In genomic region chr3:36330656-36331055, GRCm38 (mm10) we compare ENCODE assay signal across 9 mouse cellular contexts.
DNase-seq lines count a peak whose midpoint lies in the region; ATAC-seq and TF ChIP-seq lines count a peak whose summit lies in the region.
"Had no signal": no experiment of that assay in that cellular context is flagged by ENCODE, and none has a peak within 500 bp of the region (broad histone marks: within the 10 kb centered on the region; RNA-seq: fewer than 3 reads in every experiment).

No protein-coding gene starts in this region.

- POLR2A ChIA-PET in Patski (lab: Charles Lee) = no interaction called here

- CTCF ChIA-PET in Patski (lab: Charles Lee) = interaction anchor here (0.6 to 1.9 kb wide), 6 partner anchors 11 to 165 kb away, joined by 3 to 6 read pairs (median 4); no protein-coding TSS in a partner anchor

- no peaks in the 10 kb centered on the region for H3K9me3 ChIP-seq in hindbrain, postnatal 0 days (ENCODE audit: low read length)
- no peaks in the 10 kb centered on the region for H3K9me3 ChIP-seq in hindbrain, embryonic 12.5 days (replicated peaks)
- H3K9me3 ChIP-seq in kidney, postnatal 0 days (replicated peaks; ENCODE audit: low read length) = no peaks in the 10 kb centered on the region
- H3K9me3 ChIP-seq in neural tube, embryonic 11.5 days (ENCODE audit: control insufficient read depth, low read length) = no peaks in the 10 kb centered on the region
- H3K9me3 ChIP-seq: midbrain, embryonic 12.5 days had no signal

- no peak overlapping the region for H3K9ac ChIP-seq in hindbrain, postnatal 0 days (replicated peaks; ENCODE audit: low read length)
- no peak overlapping the region for H3K9ac ChIP-seq in hindbrain, embryonic 12.5 days
- no peak overlapping the region for H3K9ac ChIP-seq in kidney, postnatal 0 days (ENCODE audit: low read depth, low read length)
- no peak overlapping the region for H3K9ac ChIP-seq in neural tube, embryonic 11.5 days (ENCODE audit: low read length)
- H3K9ac ChIP-seq: midbrain, embryonic 12.5 days had no signal

- H3K27me3 ChIP-seq in hindbrain, postnatal 0 days (ENCODE audit: insufficient read depth, low read length) = no peaks in the 10 kb centered on the region
- H3K27me3 ChIP-seq in hindbrain, embryonic 12.5 days = no peaks in the 10 kb centered on the region
- peaks cover 16% of the 10 kb centered on the region for H3K27me3 ChIP-seq in Patski
- no peaks in the 10 kb centered on the region for H3K27me3 ChIP-seq in kidney, postnatal 0 days (ENCODE audit: insufficient read depth, low read length)
- no peaks in the 10 kb centered on the region for H3K27me3 ChIP-seq in neural tube, embryonic 11.5 days (ENCODE audit: control insufficient read depth, insufficient read depth, low read length)
- H3K27me3 ChIP-seq: midbrain, embryonic 12.5 days had no signal

- in situ Hi-C loops in Patski (cut with MboI; ENCODE audit: low pct_unique_long_range_greater_than_20kb) = loop anchor here (10.0 kb wide), 1 partner anchor 164 kb away; no protein-coding TSS in a partner anchor

- 24% methylated on average over 9 of the region's 9 CpGs for WGBS in hindbrain, postnatal 0 days
- 24% methylated on average over 9 of the region's 9 CpGs for WGBS in hindbrain, embryonic 12.5 days
- WGBS in kidney, postnatal 0 days = 40% methylated on average over 9 of the region's 9 CpGs
- whole genome bisulfite sequencing in neural tube, embryonic 11.5 days = 28% methylated on average over 9 of the region's 9 CpGs

- no peak overlapping the region for H3K4me2 ChIP-seq in hindbrain, postnatal 0 days (ENCODE audit: low read depth, low read length)
- no peak overlapping the region for H3K4me2 ChIP-seq in hindbrain, embryonic 12.5 days (replicated peaks)
- H3K4me2 ChIP-seq in kidney, postnatal 0 days (ENCODE audit: low read length) = no peak overlapping the region
- no peak overlapping the region for H3K4me2 ChIP-seq in neural tube, embryonic 11.5 days (ENCODE audit: low read depth)
- H3K4me2 ChIP-seq: midbrain, embryonic 12.5 days had no signal

- 0 out of 2 replicates have a peak, but pooled peaks have one; percentile 21 for ATAC-seq in hindbrain, postnatal 0 days
- ATAC-seq in hindbrain, embryonic 12.5 days (ENCODE audit: low FRiP score) = no peak
- ATAC-seq in Patski = no peak
- ATAC-seq in common myeloid progenitor, adult 5-6 weeks (replicated peaks; ENCODE audit: low read depth, poor library complexity, severe bottlenecking) = peak; percentile 72
- no peak for ATAC-seq in kidney, postnatal 0 days (replicated peaks; ENCODE audit: low FRiP score, low read depth)
- no peak for ATAC-seq in neural tube, embryonic 11.5 days (ENCODE audit: insufficient read depth, low FRiP score, low TSS enrichment)

- peak; percentile 58 for DNase-seq in hindbrain, postnatal 0 days (ENCODE audit: low spot score)
- DNase-seq in A20 (ENCODE audit: low read depth, low spot score) = peak; percentile 89
- no peak for DNase-seq in Patski (ENCODE audit: low read depth, low spot score)
- DNase-seq in kidney, postnatal 0 days (ENCODE audit: low spot score) = peak; percentile 51
- peak; percentile 56 for DNase-seq in neural tube, embryonic 11.5 days (ENCODE audit: low spot score)
- no peak for DNase-seq in right cerebral cortex, postnatal 36 days (ENCODE audit: low spot score in 2 of 2)

- no peaks in the 10 kb centered on the region for H3K36me3 ChIP-seq in hindbrain, postnatal 0 days (ENCODE audit: insufficient read depth, low read length)
- no peaks in the 10 kb centered on the region for H3K36me3 ChIP-seq in hindbrain, embryonic 12.5 days
- no peaks in the 10 kb centered on the region for H3K36me3 ChIP-seq in kidney, postnatal 0 days (ENCODE audit: insufficient read depth, low read length)
- H3K36me3 ChIP-seq in neural tube, embryonic 11.5 days (ENCODE audit: control insufficient read depth, insufficient read depth, low read length) = no peaks in the 10 kb centered on the region
- H3K36me3 ChIP-seq: midbrain, embryonic 12.5 days had no signal

- H3K4me1 ChIP-seq in hindbrain, postnatal 0 days (ENCODE audit: insufficient read depth, low read length) = no peaks in the 10 kb centered on the region
- H3K4me1 ChIP-seq in hindbrain, embryonic 12.5 days = no peaks in the 10 kb centered on the region
- H3K4me1 ChIP-seq in kidney, postnatal 0 days (replicated peaks; ENCODE audit: insufficient read depth, low read length) = no peaks in the 10 kb centered on the region
- no peaks in the 10 kb centered on the region for H3K4me1 ChIP-seq in neural tube, embryonic 11.5 days (ENCODE audit: control insufficient read depth, insufficient read depth, low read length)
- H3K4me1 ChIP-seq: midbrain, embryonic 12.5 days had no signal

- peak; percentile 64 for TF ChIP-seq CTCF in hindbrain, postnatal 0 days (IDR thresholded peaks at IDR 0.05; ENCODE audit: low read depth)
- peak; percentile 79 for TF ChIP-seq CTCF in Patski (IDR thresholded peaks at IDR 0.05)
- peak; percentile 66; the same call in 1 of the 2 replicates for TF ChIP-seq CTCF in kidney, postnatal 0 days (IDR thresholded peaks at IDR 0.05; ENCODE audit: low read depth)

- H3K4me3 ChIP-seq in hindbrain, postnatal 0 days (ENCODE audit: low read length) = no peak overlapping the region
- no peak overlapping the region for H3K4me3 ChIP-seq in hindbrain, embryonic 12.5 days
- no peak overlapping the region for H3K4me3 ChIP-seq in kidney, postnatal 0 days (replicated peaks; ENCODE audit: low read depth, low read length)
- no peak overlapping the region for H3K4me3 ChIP-seq in neural tube, embryonic 11.5 days (ENCODE audit: low read depth, low read length)
- H3K4me3 ChIP-seq: midbrain, embryonic 12.5 days had no signal

- H3K27ac ChIP-seq in hindbrain, postnatal 0 days = no peak overlapping the region
- H3K27ac ChIP-seq in hindbrain, embryonic 12.5 days = no peak overlapping the region
- H3K27ac ChIP-seq in kidney, postnatal 0 days = no peak overlapping the region
- H3K27ac ChIP-seq in neural tube, embryonic 11.5 days (ENCODE audit: low read depth, low read length) = no peak overlapping the region
- H3K27ac ChIP-seq: midbrain, embryonic 12.5 days had no signal

Comparison
In these comparisons a context has a peak if more than half of its experiments do, and no peak if none do; other contexts are left out.
1. ATAC-seq: peak in hindbrain, postnatal 0 days (single experiment) and common myeloid progenitor, adult 5-6 weeks (single experiment); none in hindbrain, embryonic 12.5 days (single experiment), Patski (single experiment), kidney, postnatal 0 days (single experiment) and neural tube, embryonic 11.5 days (single experiment).
2. DNase-seq: peak in hindbrain, postnatal 0 days (single experiment), A20 (single experiment), kidney, postnatal 0 days (single experiment) and neural tube, embryonic 11.5 days (single experiment); none in Patski (single experiment) and right cerebral cortex, postnatal 36 days (0 of 2).
3. Peak in every context shown above with its lines, with median percentiles within 50 percentile points of each other: CTCF ChIP-seq.